Mouse (Mus musculus): ENCODE results near the gene Ephx4. TPM values are rescaled to one million over a fixed set of nuclear protein-coding genes. Genes with fewer than 3 reads are reported as not detected.

The Ephx4 gene
- polyA plus RNA-seq, 1 experiment = 72.8 TPM

Other genes starting within 250 kb of the Ephx4 start
- 4.6 and 6.8 TPM in 2 replicates for gene Tgfbr3, start 113.1 kb upstream of the Ephx4 start, polyA plus RNA-seq (2012; rRNA removed)
- 10.0 and 11.2 TPM in 2 replicates for gene Brdt, start 71.6 kb upstream of the Ephx4 start, polyA plus RNA-seq (2012; rRNA removed)
- 0.08 TPM in 1 of 2 replicates, not detected in the other for gene Lpcat2b, start 28.8 kb downstream of the Ephx4 start, polyA plus RNA-seq (2012; rRNA removed)
- 53.7 and 54.1 TPM in 2 replicates for gene Btbd8, start 35.3 kb downstream of the Ephx4 start, polyA plus RNA-seq (2012; rRNA removed)
- gene Gm42669, start 104.9 kb downstream of the Ephx4 start, polyA plus RNA-seq (2012; rRNA removed) = 0.80 and 0.94 TPM in 2 replicates
- gene 1700028K03Rik, start 132.0 kb downstream of the Ephx4 start, polyA plus RNA-seq (2012; rRNA removed) = 0.48 and 0.76 TPM in 2 replicates
- gene Rpap2, start 194.6 kb downstream of the Ephx4 start, polyA plus RNA-seq (2012; rRNA removed) = 13.3 and 16.0 TPM in 2 replicates
- gene Glmn, start 195.2 kb downstream of the Ephx4 start, polyA plus RNA-seq (2012; rRNA removed) = 15.5 and 17.2 TPM in 2 replicates